Mouse (Mus musculus) right cerebral cortex, postnatal 25 days (tissue): ENCODE data around the gene Anxa6.

Source experiments
- DNase-seq: peaks from one replicate; pipeline ENCODE4 v3.0.0; 2022

Anxa6 gene

GRCm38 (mm10) chr11:54988754-54989349, 44.4 kb downstream of the Anxa6 start:
- no peak for DNase-seq

- no peak for DNase-seq
Observed at GRCm38 (mm10) chr11:54987974-54988373, 45.3 kb downstream of the Anxa6 start.

- no peak for DNase-seq
Observed at GRCm38 (mm10) chr11:54985086-54985485, 48.2 kb downstream of the Anxa6 start.

DNA sequence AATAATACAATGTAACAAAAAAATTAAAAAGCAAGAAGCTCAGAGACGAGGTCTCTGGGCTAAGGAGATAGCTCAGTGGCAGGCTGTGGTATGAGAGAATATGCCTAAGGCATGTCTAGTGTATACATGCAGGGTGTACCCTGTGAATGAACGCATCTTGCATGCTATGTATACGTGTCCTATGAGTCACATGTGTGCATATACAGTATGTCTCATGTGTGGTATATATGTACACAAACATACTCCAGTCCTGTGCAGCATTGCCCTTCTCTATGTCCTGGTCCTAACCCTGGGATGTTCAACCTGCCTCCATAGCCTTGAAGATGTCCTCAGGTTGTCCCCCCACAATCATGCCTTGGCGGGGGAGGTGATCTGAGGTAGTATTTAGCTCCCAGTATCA, 48.7 kb downstream of the Anxa6 start:
- no peak for DNase-seq

DNA sequence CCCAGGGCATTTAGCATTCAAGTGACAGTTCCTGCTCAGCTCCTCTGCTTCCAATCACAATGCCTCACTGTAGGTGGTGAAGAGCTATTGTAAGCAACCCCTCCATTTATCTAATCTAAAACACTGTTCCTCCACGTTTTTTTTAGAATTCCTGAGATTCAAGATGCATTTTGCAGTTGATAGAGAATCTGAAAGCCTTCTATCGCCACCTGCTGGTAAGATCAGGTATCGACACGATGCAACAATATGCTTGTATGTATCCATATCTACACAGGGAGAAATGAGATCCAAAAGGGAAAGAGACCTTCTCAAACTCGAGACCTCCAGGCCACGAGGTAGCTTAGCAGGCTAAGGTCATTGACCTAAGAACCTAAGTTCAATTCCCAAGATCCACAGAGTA, 49.2 kb downstream of the Anxa6 start:
- peak; percentile 64 for DNase-seq

DNA sequence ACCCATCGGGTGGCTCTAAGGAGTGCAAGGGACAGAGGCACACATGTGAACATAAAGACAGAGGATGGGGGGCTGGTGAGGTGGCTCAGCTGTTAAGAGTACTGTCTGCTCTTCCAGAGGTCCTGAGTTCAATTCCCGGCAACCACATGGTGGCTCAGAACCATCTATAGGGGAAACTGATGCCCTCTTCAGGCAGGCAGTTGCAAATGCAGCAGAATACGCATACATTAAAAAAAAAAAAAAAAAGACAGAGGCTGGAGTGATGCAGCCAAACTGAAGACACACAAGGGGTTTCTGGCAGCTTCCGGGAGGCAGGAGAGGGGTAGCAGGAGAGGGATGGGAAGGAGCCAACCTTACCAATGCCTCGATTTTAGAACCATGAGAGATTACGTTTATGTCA, 50.7 kb downstream of the Anxa6 start:
- DNase-seq, result no peak

- DNase-seq, result no peak
Observed at GRCm38 (mm10) chr11:54981630-54982029, 51.6 kb downstream of the Anxa6 start.

DNA sequence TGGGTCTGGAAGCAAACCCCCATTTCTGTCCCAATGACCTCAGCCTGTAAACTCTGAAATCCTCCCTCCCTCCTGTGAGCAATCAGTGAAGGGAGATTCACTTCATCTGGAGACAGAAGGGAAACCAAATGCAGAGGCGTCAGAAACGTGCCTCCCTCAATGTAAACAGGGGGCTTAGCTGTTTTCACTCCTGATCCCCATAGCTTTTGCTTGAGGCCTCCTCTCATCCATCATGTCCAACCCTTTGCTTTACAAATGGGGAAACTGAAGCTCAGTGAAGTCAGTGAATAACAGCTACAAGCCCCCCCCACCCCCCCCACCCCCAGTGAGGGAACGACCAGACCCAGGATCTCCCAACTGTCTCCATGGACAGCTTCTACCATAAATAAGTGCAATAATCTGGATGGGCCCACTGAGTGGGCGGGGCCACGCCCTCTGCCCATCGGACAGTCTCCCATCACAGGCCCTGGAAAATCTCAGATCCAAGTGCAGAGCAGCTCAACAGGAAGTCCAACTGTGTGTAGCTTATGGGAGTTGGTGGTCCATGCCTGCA, 55.8 kb downstream of the Anxa6 start:
- no peak for DNase-seq

- no peak for DNase-seq
Observed at GRCm38 (mm10) chr11:54976351-54976750, 56.9 kb downstream of the Anxa6 start.

- no peak for DNase-seq
Observed at GRCm38 (mm10) chr11:54975756-54976155, 57.5 kb downstream of the Anxa6 start.

GRCm38 (mm10) chr11:54975340-54975739, 57.9 kb downstream of the Anxa6 start:
- DNase-seq, result no peak

DNA sequence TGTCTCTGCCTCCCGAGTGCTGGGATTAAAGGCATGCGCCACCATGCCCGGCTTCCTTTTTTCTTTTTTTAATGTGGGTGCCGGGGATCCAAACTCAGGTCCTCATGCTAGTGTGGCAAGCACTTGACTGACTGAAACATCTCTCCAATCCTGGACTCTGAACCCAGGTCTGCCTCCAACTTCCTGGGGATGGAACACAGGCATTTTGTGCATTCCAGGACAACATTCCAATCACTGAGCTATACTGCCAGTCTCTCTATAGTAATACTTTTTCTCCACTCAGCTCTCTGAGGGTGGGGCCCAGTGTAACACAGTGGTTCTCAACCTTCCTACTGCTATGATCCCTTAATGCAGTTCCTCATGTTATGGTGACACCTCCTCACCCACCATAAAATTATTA, 58.6 kb downstream of the Anxa6 start:
- no peak for DNase-seq

GRCm38 (mm10) chr11:54973481-54974212, 59.6 kb downstream of the Anxa6 start:
- DNase-seq, result no peak

DNA sequence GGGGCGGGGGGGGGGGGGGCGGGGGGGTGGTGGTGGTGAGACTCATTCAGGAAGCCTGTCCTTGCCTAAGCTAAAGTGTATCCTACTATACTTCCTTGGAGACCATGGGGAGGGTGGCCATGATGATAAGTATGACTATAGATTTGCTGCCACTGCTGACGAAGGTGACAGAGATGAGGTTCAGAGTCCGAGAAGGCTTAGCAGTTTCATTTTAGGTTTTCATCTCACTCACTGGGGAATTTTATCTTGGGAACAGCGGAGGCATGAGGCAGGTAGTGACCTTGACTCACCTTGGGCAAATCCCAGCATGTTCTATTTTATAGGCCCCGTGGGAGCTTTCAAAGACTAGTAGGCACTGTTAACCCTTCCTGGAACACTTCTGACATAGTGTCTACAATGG, 60.5 kb downstream of the Anxa6 start:
- no peak for DNase-seq

- DNase-seq, result no peak
Observed at GRCm38 (mm10) chr11:54972049-54972723, 61.1 kb downstream of the Anxa6 start.

DNA sequence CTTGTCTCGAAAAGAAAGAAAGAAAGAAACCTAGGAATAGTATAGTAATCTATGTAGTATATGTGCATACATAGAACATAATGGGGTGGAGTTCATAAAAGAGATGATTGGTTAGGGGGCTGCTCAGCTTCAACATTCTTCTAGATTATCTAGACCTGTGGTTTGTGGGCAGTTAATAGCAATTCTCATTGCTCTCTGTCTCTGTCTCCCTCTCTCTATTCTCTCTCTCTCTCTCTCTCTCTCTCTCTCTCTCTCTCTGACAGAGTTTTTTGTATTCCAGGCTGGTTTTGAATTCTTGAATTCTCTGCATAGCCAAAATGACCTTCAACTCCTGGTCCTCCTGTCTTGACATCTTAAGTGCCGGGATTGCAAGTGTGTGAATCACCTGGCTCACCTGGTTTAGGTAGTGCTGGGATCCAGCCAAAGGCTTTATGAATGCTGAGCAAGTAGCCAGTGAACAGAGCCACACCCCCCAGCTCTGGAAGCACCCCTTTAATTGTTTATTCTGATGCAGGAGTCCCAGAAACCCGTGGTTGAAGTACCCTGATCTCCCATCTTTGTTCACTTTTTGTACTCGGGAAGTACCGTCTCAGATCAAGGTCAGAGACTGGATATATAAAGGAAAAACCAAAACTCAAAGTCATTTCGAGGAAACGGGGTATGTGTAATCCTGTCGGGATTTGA, 61.7 kb downstream of the Anxa6 start:
- DNase-seq, result no peak

GRCm38 (mm10) chr11:54965234-54965633, 68.0 kb downstream of the Anxa6 start:
- no peak for DNase-seq

GRCm38 (mm10) chr11:54962810-54963209, 70.4 kb downstream of the Anxa6 start, which contains the start of gene Tnip1:
TSS of gene Tnip1 (minus strand) at chr11:54962917.
- DNase-seq, result no peak

DNA sequence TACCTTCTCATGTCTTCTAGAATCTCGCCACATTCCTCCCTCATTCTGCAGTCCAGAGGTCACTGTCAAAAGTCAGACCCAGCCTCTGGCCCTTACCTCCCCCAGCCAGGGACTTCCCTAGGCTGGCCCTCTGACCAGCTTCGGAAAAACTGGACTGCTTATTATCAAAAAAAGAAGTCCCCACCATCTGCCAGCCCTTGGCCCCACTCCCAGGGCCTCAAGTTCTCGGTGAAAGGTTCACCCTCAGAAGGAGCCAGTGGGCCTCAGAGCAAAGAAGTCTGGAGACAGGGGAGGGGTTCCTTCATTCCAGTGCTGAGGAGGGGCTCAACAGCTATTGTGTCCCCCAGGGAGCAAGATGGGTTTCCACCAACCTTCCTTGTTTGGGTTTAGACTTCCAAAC, 71.3 kb downstream of the Anxa6 start:
- DNase-seq, result no peak

DNA sequence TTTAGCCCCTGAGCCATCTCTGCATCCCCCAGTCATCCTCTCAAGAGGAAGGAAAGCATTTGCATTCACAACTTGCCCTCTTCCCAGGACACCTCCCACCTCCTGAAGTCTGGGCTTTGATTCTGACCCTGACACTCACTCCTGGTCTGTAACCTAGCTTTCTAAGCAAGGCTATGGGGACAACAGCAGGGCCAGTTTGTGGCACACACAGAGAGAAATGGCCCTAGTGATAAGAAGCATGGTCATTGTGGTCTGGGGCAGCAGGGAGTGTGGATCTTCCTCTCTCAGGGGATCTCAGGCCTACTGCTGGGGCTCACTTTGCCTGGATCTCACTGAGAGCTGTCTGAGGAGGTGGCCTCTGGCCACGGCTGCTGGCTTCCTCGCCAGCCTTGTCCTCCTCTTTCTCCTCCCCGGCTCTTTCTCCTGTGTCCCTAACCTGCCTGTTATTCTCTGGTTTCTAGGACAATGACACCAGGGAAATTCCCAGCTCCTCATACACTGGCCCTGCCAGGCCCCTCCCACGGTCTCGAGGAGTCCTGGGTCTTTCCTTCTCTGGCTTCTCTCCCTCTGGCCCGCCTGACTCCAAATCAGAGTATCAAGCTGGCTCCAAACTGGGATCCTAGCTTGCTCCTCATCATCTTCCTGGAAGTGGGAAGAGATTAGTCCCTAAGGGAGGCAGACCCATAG, 71.9 kb downstream of the Anxa6 start:
- no peak for DNase-seq

- no peak for DNase-seq
Observed at GRCm38 (mm10) chr11:54960251-54960650, 73.0 kb downstream of the Anxa6 start.

- DNase-seq, result no peak
Observed at GRCm38 (mm10) chr11:54958571-54959073, 74.6 kb downstream of the Anxa6 start.
